Mouse (Mus musculus): ENCODE measurements around the gene Anapc13.

- TF ChIP-seq CTCF (conservative IDR thresholded peaks at IDR 0.05; ENCODE audit: low read length) = no peak
- TF ChIP-seq POU5F1 (IDR thresholded peaks at IDR 0.05; ENCODE audit: borderline replicate concordance, low read length) = no peak
These were observed 15.4 kb downstream of the Anapc13 start for GRCm38 (mm10) chr9:102641531-102641930.

All from E14TG2a.4 (cell line).